ENCODE assay signal across 21 mouse cellular contexts in genomic region chr9:84969975-84970608, GRCm38 (mm10).
DNase-seq lines count a peak whose midpoint lies in the region; ATAC-seq and TF ChIP-seq lines count a peak whose summit lies in the region.
"Had no signal": no experiment of that assay in that cellular context is flagged by ENCODE, and none has a peak within 500 bp of the region (broad histone marks: within the 10 kb centered on the region; RNA-seq: fewer than 3 reads in every experiment).

No protein-coding gene starts in this region.

- H3K4me1 ChIP-seq in CH12.LX (ENCODE audit: control insufficient read depth in 1 of 2, insufficient read depth in 2 of 2) = no peaks in the 10 kb centered on the region
- H3K4me1 ChIP-seq: forebrain, embryonic 10.5 days had no signal

- no peak overlapping the region for H3K27ac ChIP-seq in CH12.LX (ENCODE audit: insufficient read depth, low read depth)
- H3K27ac ChIP-seq: forebrain, embryonic 10.5 days; gastrocnemius, adult 2 months; heart, embryonic 13.5 days; hindbrain, embryonic 14.5 days had no signal

- no peaks in the 10 kb centered on the region for H3K36me3 ChIP-seq in CH12.LX (replicated peaks in 1 of 2; ENCODE audit: control insufficient read depth in 1 of 2, insufficient read depth in 1 of 2, low read length in 1 of 2)
- H3K36me3 ChIP-seq: forebrain, embryonic 10.5 days; heart, embryonic 13.5 days had no signal

- no peaks in the 10 kb centered on the region for H3K79me2 ChIP-seq in CH12.LX (replicated peaks; ENCODE audit: control insufficient read depth, extremely low read depth, insufficient read depth, poor library complexity, severe bottlenecking)

- dilution Hi-C loops in CH12.LX (cut with MboI; ENCODE audit: extremely low pct_ligation_motif_present, extremely low pct_unique_long_range_greater_than_20kb, low sequenced_read_pairs) = no loop called here

- TF ChIP-seq POLR2A in CH12.LX (IDR thresholded peaks at IDR 0.05; ENCODE audit: low read depth, low read length) = no peak

- no peak overlapping the region for H3K4me3 ChIP-seq in CH12.LX (replicated peaks in 1 of 3; ENCODE audit: low read depth in 2 of 3, low read length in 2 of 3, poor library complexity in 1 of 3)
- H3K4me3 ChIP-seq: forebrain, embryonic 10.5 days; gastrocnemius, adult 2 months; heart, embryonic 13.5 days had no signal

- TF ChIP-seq EP300 in CH12.LX (IDR thresholded peaks at IDR 0.05; ENCODE audit: low read length) = no peak

- TF ChIP-seq RAD21 in CH12.LX (IDR thresholded peaks at IDR 0.05; ENCODE audit: low read depth, low read length) = no peak

- in situ Hi-C loops in CH12.LX (cut with MboI; ENCODE audit: low pct_ligation_motif_present, low pct_unique_long_range_greater_than_20kb, low sequenced_read_pairs) = no loop called here

- H3K9me3 ChIP-seq in CH12.LX (replicated peaks; ENCODE audit: low read length) = no peaks in the 10 kb centered on the region
- H3K9me3 ChIP-seq: forebrain, embryonic 10.5 days; heart, embryonic 13.5 days had no signal

- H3K9ac ChIP-seq in CH12.LX (ENCODE audit: insufficient read depth, low read depth) = no peak overlapping the region
- H3K9ac ChIP-seq: heart, embryonic 13.5 days; hindbrain, embryonic 14.5 days had no signal

- no peak for TF ChIP-seq CTCF in CH12.LX (conservative IDR thresholded peaks at IDR 0.05 in 1 of 2, IDR thresholded peaks at IDR 0.05 in 1 of 2; ENCODE audit: low read depth in 2 of 2, low read length in 2 of 2)

- H3K4me2 ChIP-seq in CH12.LX (ENCODE audit: insufficient read depth, low read depth, poor library complexity, severe bottlenecking) = no peak overlapping the region
- H3K4me2 ChIP-seq: heart, embryonic 13.5 days; hindbrain, embryonic 14.5 days had no signal

- intact Hi-C loops in gastrocnemius, postnatal 36 days (cut with DNase I) = no loop called here

- no peaks in the 10 kb centered on the region for H3K27me3 ChIP-seq in CH12.LX (replicated peaks)
- H3K27me3 ChIP-seq: heart, embryonic 13.5 days had no signal

- ATAC-seq in megakaryocyte-erythroid progenitor cell, adult 5-6 weeks (replicated peaks; ENCODE audit: low FRiP score, low TSS enrichment, poor library complexity, severe bottlenecking) = 0 out of 2 replicates have a peak, but pooled peaks have one; percentile 52
- ATAC-seq: forebrain, embryonic 14.5 days; intestine, postnatal 0 days had no signal

- peak; percentile 6 for DNase-seq in CD4-positive helper T cell, adult 2 months (ENCODE audit: low read depth, low spot score)
- DNase-seq in CH12.LX (ENCODE audit: extremely low read depth) = peak; percentile 5
- peak; percentile 10 for DNase-seq in induced T-regulatory cell, adult 2 months (ENCODE audit: low read depth)
- no peak for DNase-seq in gastrocnemius, postnatal 36 days
- DNase-seq in spleen, postnatal 10 days (ENCODE audit: low spot score in 2 of 2) = no peak
- DNase-seq in testis, postnatal 14 days (ENCODE audit: low spot score) = no peak
- DNase-seq in kidney, postnatal 14 days = no peak
- DNase-seq: adrenal gland, postnatal 14 days; cerebellum, adult 18-20 months; cerebellum, adult 9-11 months; gastrocnemius, adult 2 months; gastrocnemius, postnatal 25 days; heart, adult 11 months; heart, postnatal 4 days; kidney, adult 8-10 months had no signal

TF ChIP-seq in CH12.LX, 34 proteins besides CTCF, POLR2A, EP300 and RAD21:
- no peak for TF ChIP-seq SIN3A (IDR thresholded peaks at IDR 0.05; ENCODE audit: low read length)
- TF ChIP-seq MAFK (IDR thresholded peaks at IDR 0.05; ENCODE audit: insufficient replicate concordance, low read length) = no peak
- no peak for TF ChIP-seq UBTF (IDR thresholded peaks at IDR 0.05; ENCODE audit: low read depth, low read length)
- TF ChIP-seq MXI1 (IDR thresholded peaks at IDR 0.05; ENCODE audit: low read depth, low read length) = no peak
- no peak for TF ChIP-seq USF1 (IDR thresholded peaks at IDR 0.05; ENCODE audit: low read depth, low read length)
- no peak for TF ChIP-seq POLR2AphosphoS2 (IDR thresholded peaks at IDR 0.05; ENCODE audit: low read depth, low read length)
- TF ChIP-seq TBP (conservative IDR thresholded peaks at IDR 0.05; ENCODE audit: low read depth, low read length) = no peak
- TF ChIP-seq ZKSCAN1 (IDR thresholded peaks at IDR 0.05; ENCODE audit: borderline replicate concordance, low read depth, low read length) = no peak
- no peak for TF ChIP-seq USF2 (conservative IDR thresholded peaks at IDR 0.05; ENCODE audit: low read depth, low read length)
- TF ChIP-seq IRF4 (IDR thresholded peaks at IDR 0.05; ENCODE audit: low read depth, low read length) = no peak
- no peak for TF ChIP-seq ELF1 (IDR thresholded peaks at IDR 0.05; ENCODE audit: low read depth, low read length)
- TF ChIP-seq JUND (conservative IDR thresholded peaks at IDR 0.05; ENCODE audit: low read depth, low read length) = no peak
- TF ChIP-seq RCOR1 (conservative IDR thresholded peaks at IDR 0.05; ENCODE audit: low read depth, low read length) = no peak
- no peak for TF ChIP-seq MYC (IDR thresholded peaks at IDR 0.05; ENCODE audit: low read depth, low read length)
- no peak for TF ChIP-seq ZMIZ1 (IDR thresholded peaks at IDR 0.05; ENCODE audit: low read depth, low read length)
- no peak for TF ChIP-seq MAZ (IDR thresholded peaks at IDR 0.05; ENCODE audit: low read depth, low read length)
- TF ChIP-seq CHD2 (IDR thresholded peaks at IDR 0.05; ENCODE audit: low read length) = no peak

Comparison
In these comparisons a context has a peak if more than half of its experiments do, and no peak if none do; other contexts are left out.
1. DNase-seq: peak in CD4-positive helper T cell, adult 2 months (single experiment), CH12.LX (single experiment) and induced T-regulatory cell, adult 2 months (single experiment); none in gastrocnemius, postnatal 36 days (0 of 2), spleen, postnatal 10 days (0 of 2), testis, postnatal 14 days (single experiment) and kidney, postnatal 14 days (single experiment).